Mouse (Mus musculus): ENCODE measurements at regions not wholly inside any gene's neighbourhood (a gene's known extent, or its start where the extent isn't known, plus 50 kb on each side); places are given as distances from the start of the nearest gene placed in this dataset.

DNA sequence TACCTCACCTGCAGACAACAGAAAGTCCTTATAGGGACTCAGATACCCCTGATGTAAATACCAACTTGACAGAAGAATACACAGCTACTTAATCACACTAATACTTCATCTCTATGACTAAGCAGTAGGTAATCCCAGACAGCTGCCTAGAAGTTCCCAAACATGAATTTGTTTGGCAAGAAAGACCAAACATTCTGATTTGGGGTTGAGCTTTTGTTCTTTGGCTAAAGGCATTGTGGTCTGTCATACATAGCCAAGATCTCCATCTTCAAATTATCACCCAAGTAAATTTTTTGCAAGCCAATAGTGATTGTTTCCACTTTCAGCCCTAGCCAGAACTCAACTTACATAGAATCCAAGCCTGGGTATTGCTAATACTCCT, 315.2 kb upstream of the Tbl1xr1 start:
- Histone ChIP-seq H3K27ac (no peak overlapping the region), H3K4me3 (no peak overlapping the region), H3K4me1 (ENCODE audit: control insufficient read depth, insufficient read depth, low read length) (no peaks in the 10 kb centered on the region), H3K79me2 (replicated peaks; ENCODE audit: control insufficient read depth, insufficient read depth, low read length) (no peaks in the 10 kb centered on the region), H3K36me3 (ENCODE audit: control insufficient read depth, insufficient read depth, low read length) (no peaks in the 10 kb centered on the region; the same call in 1 of the 2 replicates), H3K9ac (ENCODE audit: low read depth, low read length) (no peak overlapping the region), H3K27me3 (ENCODE audit: control insufficient read depth, insufficient read depth, low read length) (no peaks in the 10 kb centered on the region)
- intact Hi-C loops (cut with DNase I): no loop called here
- TF ChIP-seq POLR2A (IDR thresholded peaks at IDR 0.05; ENCODE audit: insufficient read depth, low read depth, low read length) (no peak), CTCF (IDR thresholded peaks at IDR 0.05) (no peak), EP300 (IDR thresholded peaks at IDR 0.05; ENCODE audit: insufficient read depth, low read depth, low read length) (no peak)
- no peak for DNase-seq

DNA sequence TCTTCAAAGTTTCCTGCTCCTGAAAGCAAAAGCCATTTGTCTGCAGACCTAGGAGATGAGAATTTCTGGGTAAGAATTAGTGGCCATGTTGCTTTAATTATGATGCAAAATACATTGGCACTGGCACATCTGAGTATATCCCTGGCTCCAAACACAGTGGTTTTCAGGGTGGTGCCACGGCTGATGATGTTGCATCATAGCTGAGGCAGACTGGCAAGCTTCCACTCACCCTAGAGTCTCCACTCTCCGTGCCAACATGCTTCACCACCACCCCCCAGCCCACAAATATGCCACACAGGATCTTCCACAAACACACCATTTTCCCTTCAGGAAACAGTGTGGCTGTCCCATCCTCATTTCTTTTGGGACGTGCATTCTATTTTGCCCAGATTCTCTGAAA, 314.5 kb upstream of the Tbl1xr1 start:
- H3K36me3 ChIP-seq (ENCODE audit: control insufficient read depth, insufficient read depth, low read length): no peaks in the 10 kb centered on the region; the same call in 1 of the 2 replicates
- WGBS: 64% methylated on average over 3 of the region's 3 CpGs
- no peak overlapping the region for H3K27ac ChIP-seq
- no peak overlapping the region for H3K9ac ChIP-seq (ENCODE audit: low read depth, low read length)
- TF ChIP-seq EP300 (IDR thresholded peaks at IDR 0.05; ENCODE audit: insufficient read depth, low read depth, low read length) (no peak), POLR2A (IDR thresholded peaks at IDR 0.05; ENCODE audit: insufficient read depth, low read depth, low read length) (no peak), CTCF (IDR thresholded peaks at IDR 0.05) (no peak)
- H3K79me2 ChIP-seq (replicated peaks; ENCODE audit: control insufficient read depth, insufficient read depth, low read length): no peaks in the 10 kb centered on the region
- peak in 1 of 2 experiments; percentile 25 for DNase-seq
- intact Hi-C loops (cut with DNase I): no loop called here
- no peaks in the 10 kb centered on the region for H3K27me3 ChIP-seq (ENCODE audit: control insufficient read depth, insufficient read depth, low read length)
- no peaks in the 10 kb centered on the region for H3K4me1 ChIP-seq (ENCODE audit: control insufficient read depth, insufficient read depth, low read length)
- no peak overlapping the region for H3K4me3 ChIP-seq

DNA sequence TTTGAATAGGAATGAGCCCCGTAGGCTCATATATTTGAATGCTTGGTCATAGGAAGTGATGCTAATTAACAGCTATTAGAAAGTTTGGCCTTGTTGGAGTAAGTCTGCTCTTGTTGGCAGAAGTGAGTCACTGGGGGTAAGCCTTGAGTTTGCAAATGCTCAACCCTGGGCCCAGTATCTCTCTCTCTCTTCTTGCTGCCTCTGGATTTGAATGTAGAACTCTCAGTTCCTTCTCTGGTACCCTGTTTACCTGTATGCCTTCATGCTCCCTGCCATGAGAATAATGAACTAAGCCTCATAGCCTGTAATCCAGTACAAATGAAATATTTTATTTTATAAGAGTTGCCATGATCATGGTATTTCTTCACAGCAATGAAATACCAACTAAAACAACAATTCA, 308.4 kb upstream of the Tbl1xr1 start:
- Histone ChIP-seq H3K4me3 (no peak overlapping the region), H3K27ac (no peak overlapping the region), H3K9ac (ENCODE audit: low read depth, low read length) (no peak overlapping the region), H3K36me3 (ENCODE audit: control insufficient read depth, insufficient read depth, low read length) (no peaks in the 10 kb centered on the region), H3K79me2 (replicated peaks; ENCODE audit: control insufficient read depth, insufficient read depth, low read length) (no peaks in the 10 kb centered on the region), H3K4me1 (ENCODE audit: control insufficient read depth, insufficient read depth, low read length) (no peaks in the 10 kb centered on the region), H3K27me3 (ENCODE audit: control insufficient read depth, insufficient read depth, low read length) (no peaks in the 10 kb centered on the region)
- no peak for DNase-seq
- intact Hi-C loops (cut with DNase I): no loop called here
- TF ChIP-seq EP300 (IDR thresholded peaks at IDR 0.05; ENCODE audit: insufficient read depth, low read depth, low read length): no peak
- no peak for TF ChIP-seq CTCF (IDR thresholded peaks at IDR 0.05)
- TF ChIP-seq POLR2A (IDR thresholded peaks at IDR 0.05; ENCODE audit: insufficient read depth, low read depth, low read length): no peak
- 90% methylated on average over 1 of the region's 1 CpGs for whole genome bisulfite sequencing

DNA sequence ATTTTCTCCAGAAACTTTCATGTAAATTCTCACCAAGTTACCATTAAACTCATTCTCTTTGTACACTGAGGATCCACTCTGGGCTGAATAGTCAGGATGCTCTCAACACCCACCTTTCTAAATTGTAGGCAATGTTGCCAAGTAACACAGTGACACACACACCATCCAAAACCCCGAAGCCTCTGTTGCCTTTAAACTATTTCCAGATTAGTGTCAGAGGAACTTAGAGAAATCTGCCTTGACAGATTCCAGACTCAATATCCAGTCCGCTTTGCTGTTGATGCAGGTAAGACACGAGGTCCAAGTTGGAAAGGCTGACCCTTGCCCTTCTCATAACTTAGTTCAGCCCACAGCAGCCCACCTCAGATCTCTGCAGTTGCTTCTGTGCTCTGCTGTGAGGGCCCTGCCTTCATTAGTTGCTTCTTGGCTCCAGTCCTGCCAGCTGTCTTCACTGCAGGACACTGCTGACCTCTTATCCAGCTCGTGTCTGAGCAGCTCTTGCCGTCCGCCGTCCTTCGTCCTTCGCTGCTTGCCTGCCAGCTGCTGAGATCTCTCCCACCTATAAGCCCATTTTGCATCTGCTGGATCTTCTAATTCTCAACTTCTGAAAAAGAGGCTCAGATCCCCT, 306.4 kb upstream of the Tbl1xr1 start:
- Histone ChIP-seq H3K4me3 (no peak overlapping the region), H3K79me2 (replicated peaks; ENCODE audit: control insufficient read depth, insufficient read depth, low read length) (no peaks in the 10 kb centered on the region), H3K27ac (no peak overlapping the region), H3K27me3 (ENCODE audit: control insufficient read depth, insufficient read depth, low read length) (no peaks in the 10 kb centered on the region), H3K36me3 (ENCODE audit: control insufficient read depth, insufficient read depth, low read length) (no peaks in the 10 kb centered on the region), H3K4me1 (ENCODE audit: control insufficient read depth, insufficient read depth, low read length) (no peaks in the 10 kb centered on the region), H3K9ac (ENCODE audit: low read depth, low read length) (no peak overlapping the region)
- 44% methylated on average over 9 of the region's 9 CpGs for WGBS
- peak; percentile 32 to 38 for DNase-seq
- intact Hi-C loops (cut with DNase I): no loop called here
- TF ChIP-seq CTCF (IDR thresholded peaks at IDR 0.05) (no peak), POLR2A (IDR thresholded peaks at IDR 0.05; ENCODE audit: insufficient read depth, low read depth, low read length) (no peak), EP300 (IDR thresholded peaks at IDR 0.05; ENCODE audit: insufficient read depth, low read depth, low read length) (no peak)

DNA sequence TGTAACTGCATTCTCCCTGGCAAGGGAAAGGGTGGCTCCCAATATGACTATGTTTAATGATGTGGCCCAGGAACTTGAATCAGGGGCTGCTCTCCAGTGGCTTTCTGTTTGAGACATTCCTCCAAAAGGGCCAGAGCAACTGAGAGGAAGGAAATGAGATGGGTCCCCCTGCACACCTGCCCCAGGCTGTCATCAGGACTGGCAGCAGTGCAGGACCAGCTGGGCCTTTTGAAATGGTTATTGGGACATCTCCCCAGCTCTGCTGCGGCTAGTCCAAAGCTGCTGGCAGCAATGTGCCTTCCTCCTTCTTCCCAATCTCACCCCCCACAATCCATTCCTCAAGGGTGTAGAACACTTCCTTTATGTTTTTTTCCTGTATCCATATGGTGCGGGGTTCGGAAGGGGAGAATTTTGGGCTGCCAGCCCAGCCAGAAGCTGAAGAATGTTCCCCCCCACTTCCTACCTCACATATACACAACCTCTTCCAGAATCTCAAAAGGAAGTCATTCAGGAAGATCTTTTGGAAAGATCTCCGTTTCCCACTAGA, 304.6 kb upstream of the Tbl1xr1 start:
- Histone ChIP-seq H3K27me3 (ENCODE audit: control insufficient read depth, insufficient read depth, low read length) (no peaks in the 10 kb centered on the region), H3K79me2 (replicated peaks; ENCODE audit: control insufficient read depth, insufficient read depth, low read length) (no peaks in the 10 kb centered on the region), H3K36me3 (ENCODE audit: control insufficient read depth, insufficient read depth, low read length) (no peaks in the 10 kb centered on the region), H3K9ac (ENCODE audit: low read depth, low read length) (no peak overlapping the region), H3K4me1 (ENCODE audit: control insufficient read depth, insufficient read depth, low read length) (no peaks in the 10 kb centered on the region), H3K27ac (no peak overlapping the region), H3K4me3 (no peak overlapping the region)
- TF ChIP-seq EP300 (IDR thresholded peaks at IDR 0.05; ENCODE audit: insufficient read depth, low read depth, low read length) (no peak), CTCF (IDR thresholded peaks at IDR 0.05) (no peak), POLR2A (IDR thresholded peaks at IDR 0.05; ENCODE audit: insufficient read depth, low read depth, low read length) (no peak)
- DNase-seq: no peak
- intact Hi-C loops (cut with DNase I): no loop called here
- 54% methylated on average over 4 of the region's 4 CpGs for WGBS

DNA sequence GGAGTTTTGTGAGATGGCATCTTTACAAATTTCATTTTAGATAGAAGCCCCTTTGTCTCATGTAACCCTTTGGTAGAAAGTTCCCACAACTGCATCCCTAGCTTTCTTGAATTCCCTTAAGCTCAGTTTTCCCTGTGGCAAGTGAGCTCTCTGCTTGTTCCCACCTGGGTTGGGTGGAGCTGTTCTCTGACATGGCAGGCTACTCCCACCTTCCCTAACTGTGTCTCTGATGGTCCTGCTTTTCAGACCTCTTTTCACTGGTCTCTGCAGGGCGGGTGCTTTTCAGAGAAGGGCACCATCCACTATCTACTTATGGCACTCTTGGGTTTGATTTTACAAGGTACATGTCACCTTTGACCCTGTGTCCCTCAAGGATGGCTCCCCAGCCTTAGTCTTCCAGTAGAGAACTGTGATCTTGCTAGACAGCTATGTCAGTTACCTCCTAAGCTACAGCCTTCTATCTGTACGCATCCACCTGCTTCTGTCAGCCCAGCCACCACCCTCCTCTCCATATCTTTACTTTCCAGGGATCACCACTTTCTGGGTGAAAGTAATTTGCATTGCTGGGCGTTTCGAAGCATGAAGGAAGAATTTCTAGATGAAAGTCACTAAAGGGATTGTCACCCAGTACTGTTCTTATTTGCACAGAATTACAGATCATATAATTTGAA, 302.1 kb upstream of the Tbl1xr1 start:
- Histone ChIP-seq H3K79me2 (replicated peaks; ENCODE audit: control insufficient read depth, insufficient read depth, low read length) (no peaks in the 10 kb centered on the region), H3K4me3 (no peak overlapping the region), H3K4me1 (ENCODE audit: control insufficient read depth, insufficient read depth, low read length) (no peaks in the 10 kb centered on the region), H3K36me3 (ENCODE audit: control insufficient read depth, insufficient read depth, low read length) (no peaks in the 10 kb centered on the region), H3K9ac (ENCODE audit: low read depth, low read length) (no peak overlapping the region), H3K27ac (no peak overlapping the region), H3K27me3 (ENCODE audit: control insufficient read depth, insufficient read depth, low read length) (no peaks in the 10 kb centered on the region)
- TF ChIP-seq CTCF (IDR thresholded peaks at IDR 0.05): no peak
- TF ChIP-seq POLR2A (IDR thresholded peaks at IDR 0.05; ENCODE audit: insufficient read depth, low read depth, low read length): no peak
- TF ChIP-seq EP300 (IDR thresholded peaks at IDR 0.05; ENCODE audit: insufficient read depth, low read depth, low read length): no peak
- WGBS: 94% methylated on average over 4 of the region's 4 CpGs
- no peak for DNase-seq
- intact Hi-C loops (cut with DNase I): no loop called here
